Mouse (Mus musculus) testis, postnatal 10 days (tissue): ENCODE results near the gene Fermt2.
A peak's percentile ranks its signal among the peaks of the same experiment; 100 is the strongest.

ENCODE experiments used
- DNase-seq: peaks from one replicate; pipeline ENCODE4 v3.0.0; 2021; ENCODE audit warnings: low spot score

The Fermt2 gene

GRCm38 (mm10) chr14:45529411-45530363 is at the start of gene Fermt2:
TSS of gene Fermt2 (minus strand) at chr14:45530118.
- DNase-seq: peak; percentile 92

DNA sequence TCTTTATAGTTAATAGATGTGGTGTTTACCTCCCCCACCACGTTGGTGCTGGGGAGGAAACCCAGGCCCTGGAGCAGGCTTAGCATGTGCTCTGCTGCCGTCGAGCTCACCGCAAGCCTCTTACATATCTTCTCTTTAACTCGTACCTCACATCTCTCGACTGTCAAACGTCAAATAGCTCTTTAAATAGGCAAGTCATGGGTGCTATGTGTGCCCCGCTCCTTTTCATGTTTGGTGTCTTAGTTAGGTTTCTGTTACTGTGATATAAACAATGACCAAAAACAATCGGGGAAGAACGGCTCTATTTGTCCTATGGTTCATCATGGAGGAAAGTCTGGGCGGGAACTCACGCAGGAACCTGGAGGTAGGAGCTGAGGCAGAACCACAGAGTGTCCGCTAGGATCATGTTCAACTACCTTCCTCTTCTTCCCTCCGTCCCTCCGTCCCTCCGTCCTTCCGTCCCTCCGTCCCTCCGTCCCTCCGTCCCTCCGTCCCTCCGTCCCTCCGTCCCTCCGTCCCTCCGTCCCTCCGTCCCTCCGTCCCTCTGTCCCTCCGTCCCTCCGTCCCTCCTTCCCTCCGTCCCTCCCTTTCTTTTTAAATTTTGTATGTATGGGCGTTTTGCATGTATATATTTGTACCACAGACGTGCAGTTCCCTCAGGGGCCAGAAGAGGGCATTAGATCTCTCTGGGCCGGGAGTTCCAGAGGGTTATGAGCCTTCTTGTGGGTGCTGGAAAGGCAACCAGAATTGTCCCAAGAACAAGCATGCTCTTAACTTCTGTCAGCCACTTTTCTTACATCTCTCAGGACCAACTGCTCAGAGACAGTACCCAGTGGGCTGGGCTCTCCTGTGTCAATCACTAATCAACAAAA is 36.4 kb upstream of the Fermt2 start:
- DNase-seq: peak; percentile 85

GRCm38 (mm10) chr14:45565216-45566065 is 35.5 kb upstream of the Fermt2 start:
- peak; percentile 67 for DNase-seq

- DNase-seq: peak; percentile 78
Observed at GRCm38 (mm10) chr14:45563577-45563976, 33.7 kb upstream of the Fermt2 start.

DNA sequence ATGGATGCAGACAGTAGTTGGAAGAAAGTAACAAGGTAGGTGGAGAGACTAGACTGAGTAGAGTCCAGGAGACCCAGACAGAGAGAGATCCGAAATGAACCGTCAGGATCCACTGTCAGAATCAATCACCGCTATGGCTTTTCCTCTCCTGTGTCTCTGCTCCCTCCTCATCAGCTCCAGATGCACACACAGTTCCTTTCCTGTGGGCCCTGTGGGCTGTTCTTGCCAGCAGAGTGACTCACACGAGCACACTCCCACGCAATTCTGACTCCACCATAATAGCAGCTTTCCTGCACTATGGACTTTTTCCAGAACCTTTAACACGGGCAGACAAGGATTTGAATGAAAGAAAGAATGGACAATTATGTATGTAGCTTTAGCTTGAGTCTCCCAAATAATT is 31.8 kb upstream of the Fermt2 start:
- DNase-seq: no peak

- no peak for DNase-seq
Observed at GRCm38 (mm10) chr14:45559018-45559417, 29.1 kb upstream of the Fermt2 start.

GRCm38 (mm10) chr14:45554336-45554735 is 24.4 kb upstream of the Fermt2 start:
- DNase-seq: no peak

DNA sequence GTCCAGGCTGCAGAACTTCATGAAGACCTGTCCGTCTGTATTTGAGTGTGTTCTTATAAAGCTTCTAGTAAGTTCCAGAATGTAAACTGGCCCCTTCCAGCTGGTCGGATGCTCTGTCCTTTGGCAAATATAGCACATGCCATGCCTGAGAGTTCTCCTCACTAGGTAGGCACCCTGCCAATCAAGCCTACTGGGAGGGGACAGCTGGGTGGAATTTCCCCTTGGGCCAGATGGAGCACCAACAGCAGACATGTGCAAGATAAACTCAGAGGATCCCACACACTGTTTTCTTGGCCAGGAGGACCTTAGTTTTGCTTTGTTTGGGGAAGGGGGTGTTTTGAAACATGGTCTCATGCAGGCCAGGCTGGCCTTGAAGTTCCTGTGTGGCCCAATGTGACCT is 23.9 kb upstream of the Fermt2 start:
- DNase-seq: peak; percentile 78

DNA sequence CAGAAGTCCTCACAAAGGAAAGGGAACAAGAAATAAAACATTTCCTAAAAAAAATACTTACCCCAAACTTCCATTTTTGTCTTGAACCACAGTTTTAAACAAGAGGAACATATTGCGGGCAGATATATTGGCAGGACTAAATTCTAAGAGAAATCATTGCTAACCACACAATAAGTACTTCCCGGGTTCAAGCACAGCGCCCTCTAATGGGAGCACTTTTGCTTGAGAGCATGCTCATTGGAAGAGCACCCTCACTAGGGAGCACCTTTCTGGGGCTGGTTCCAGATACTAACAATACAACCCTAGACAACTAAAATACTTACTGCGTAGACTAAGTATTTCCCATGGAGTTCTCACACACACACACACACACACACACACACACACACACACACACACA is 22.5 kb upstream of the Fermt2 start:
- DNase-seq: no peak

GRCm38 (mm10) chr14:45551121-45551768 is 21.3 kb upstream of the Fermt2 start:
- DNase-seq: peak; percentile 57

DNA sequence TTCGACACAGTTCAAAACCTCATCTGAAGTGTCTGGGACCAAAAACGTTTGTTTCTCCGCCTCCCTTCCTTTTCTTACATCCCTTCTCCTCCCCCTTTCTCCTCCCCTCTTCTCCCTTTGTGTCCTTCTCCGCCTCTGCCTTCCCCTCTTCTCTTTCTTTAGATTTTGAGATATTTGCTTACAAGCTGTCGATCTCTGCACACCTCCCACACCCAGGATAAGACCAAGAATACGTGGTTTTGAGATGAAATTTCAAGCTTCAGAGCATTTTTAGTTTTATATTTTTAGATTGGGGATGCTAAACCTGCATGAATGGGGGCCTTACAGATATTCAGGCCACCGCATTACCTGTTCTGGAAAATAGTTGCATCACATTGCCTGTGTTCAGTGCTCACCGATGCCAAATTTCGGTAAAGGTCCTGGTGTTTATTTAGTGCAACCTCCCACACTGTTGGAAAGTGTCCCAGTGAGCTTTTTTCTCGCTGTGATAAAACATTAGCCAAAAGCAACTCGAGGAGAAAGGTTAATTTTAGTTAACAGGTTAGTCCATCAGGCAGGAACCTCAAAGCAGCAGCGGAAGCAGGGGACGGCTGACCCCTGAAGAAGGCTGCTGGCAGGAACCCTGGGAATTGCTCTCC is 20.2 kb upstream of the Fermt2 start:
- DNase-seq: no peak

DNA sequence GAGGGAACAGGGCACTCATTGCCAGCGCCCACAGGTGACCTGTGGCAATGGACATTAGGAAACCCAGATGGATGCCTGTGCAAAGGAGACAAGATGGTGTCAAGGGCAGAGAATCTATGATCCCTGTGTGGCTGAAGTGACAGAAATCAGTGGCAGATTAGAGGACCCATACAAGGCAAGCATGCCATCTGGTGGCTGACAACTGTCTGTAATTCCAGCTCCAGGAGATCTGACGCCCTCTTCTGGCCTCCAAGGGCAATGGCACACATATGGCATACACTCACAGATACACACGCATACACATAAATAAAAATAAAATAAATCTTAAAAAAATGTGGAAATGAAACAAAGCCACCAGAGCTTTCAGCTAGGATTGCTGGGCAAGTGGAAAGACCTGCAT is 18.2 kb upstream of the Fermt2 start:
- no peak for DNase-seq

DNA sequence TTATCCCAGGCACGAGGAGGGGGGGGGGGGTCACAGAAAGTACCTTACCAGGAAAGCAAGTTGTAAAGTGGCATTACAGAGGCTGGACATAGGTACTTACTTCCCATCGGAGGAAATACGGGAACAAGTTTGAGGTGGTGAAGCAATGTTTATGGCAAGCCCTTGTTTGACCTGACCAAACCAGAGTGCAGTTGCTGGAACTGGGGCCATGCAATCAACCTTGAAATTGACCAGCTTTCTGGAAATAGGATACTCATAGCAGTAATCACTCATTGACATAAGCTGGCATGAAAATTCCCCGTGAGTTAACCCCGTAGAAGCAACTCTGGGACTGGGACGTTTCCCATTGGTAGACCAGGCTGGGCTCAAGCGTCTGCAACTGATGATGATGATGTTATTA is 15.0 kb upstream of the Fermt2 start:
- DNase-seq: no peak

- no peak for DNase-seq
Observed at GRCm38 (mm10) chr14:45544026-45544425, 14.1 kb upstream of the Fermt2 start.

GRCm38 (mm10) chr14:45539659-45540468 is 9.9 kb upstream of the Fermt2 start:
- peak; percentile 86 for DNase-seq

DNA sequence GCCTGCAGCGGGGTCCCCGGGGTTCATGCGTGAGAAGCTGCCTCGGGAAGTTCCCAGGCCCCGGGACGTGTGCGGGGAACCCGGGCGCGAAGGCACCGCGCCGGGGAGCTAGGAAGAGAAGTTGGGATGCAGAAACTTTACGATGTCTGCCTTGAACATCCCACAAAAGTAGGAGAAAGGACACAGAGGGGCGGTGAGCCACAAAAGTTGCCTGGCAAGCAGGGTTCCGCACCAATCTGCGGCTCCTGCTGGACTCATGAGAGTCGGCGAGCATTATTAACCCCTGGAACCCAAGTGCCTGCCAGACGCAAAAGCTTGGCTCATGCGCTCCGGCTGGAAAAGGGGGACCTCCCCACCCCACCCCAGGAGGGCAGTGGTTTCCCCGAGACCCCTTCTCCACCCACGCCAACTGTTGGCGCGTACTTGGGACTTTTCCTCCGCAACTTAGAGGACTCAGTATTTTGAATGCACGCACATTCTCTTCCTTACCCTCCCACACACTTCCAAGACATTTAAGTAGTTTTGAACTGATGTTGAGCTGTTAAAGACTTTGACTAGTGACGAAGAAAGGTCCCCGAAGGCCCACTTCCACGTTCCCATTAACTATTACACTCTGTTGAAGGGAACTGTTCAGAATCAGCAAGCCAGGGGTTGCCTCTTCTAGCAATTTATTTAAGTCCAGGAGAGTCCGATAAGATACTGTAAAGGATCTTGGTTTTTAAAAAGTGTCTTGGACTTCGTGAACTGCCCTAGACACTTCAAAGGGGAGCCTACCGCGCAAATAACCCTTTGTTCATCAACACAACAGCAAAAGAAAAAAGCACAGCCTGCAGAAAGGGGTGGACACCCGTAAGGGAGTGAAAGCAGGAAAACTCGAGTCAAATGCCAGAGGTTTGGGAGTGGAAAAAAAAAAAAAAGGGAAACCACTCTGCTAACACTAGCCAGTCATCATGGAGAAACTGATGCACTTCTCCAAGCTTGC is 737 bp upstream of the Fermt2 start:
- no peak for DNase-seq

- DNase-seq: no peak
Observed at GRCm38 (mm10) chr14:45528861-45529260, 1.1 kb downstream of the Fermt2 start.

DNA sequence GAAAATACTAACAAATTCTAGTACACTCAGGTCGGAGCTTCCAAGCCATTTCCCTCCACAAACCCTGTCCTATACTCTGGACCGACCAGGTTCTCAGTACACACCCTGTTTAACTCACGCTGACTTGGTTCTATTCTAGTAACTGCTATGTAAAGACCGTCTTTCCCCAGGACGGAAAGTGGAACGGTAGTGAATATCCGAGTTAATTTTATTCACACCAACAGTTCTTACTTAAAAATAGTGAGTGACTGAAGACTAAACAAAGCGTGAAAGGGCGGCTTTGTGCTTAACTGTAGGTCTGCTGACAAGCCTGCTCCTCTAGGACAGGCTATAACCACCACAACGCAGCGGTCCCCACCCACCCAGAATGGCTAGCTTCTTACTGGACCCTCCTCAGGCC is 14.1 kb downstream of the Fermt2 start:
- DNase-seq: no peak

DNA sequence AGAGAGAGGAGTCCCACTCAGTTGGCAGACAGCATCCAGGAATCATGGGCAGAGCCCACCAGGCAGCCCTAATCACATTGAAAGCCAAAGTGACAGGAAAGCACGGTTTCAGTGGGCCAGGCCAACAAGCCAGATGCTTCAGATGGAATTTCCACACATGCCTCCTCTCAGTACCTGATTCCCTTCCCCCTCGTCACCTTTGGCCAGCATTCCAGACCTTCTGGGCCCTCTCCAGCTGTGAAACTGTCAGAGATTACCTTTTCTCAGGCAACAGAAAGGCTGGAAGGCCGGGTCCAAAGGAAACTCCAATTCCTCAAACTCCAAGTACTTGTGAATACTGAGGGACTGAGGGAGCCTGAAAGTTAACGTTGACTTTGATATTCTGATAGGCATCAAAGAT is 19.1 kb downstream of the Fermt2 start:
- no peak for DNase-seq
